Mouse (Mus musculus): ENCODE results near the gene Ska3.

The Ska3 gene

DNA sequence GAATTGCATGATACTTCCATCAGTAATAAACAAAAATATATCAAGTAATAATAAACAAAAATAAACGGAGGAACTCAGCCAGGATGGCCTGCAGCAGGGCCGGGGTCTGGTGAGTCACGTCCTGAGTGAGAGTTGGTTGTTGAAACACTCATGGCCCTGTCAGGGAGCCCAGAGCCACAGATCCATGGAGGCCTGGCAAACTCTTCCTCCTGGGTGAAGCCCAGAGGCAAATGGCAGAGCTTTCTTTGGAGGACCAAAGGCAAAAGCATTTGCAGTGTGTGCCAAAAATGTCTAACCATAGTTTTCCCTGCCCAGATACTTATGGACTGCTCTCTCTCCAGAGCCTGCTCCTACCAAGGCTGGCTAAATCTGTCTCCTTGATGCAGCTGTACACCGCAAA, 34.8 kb downstream of the Ska3 start:
- DNase-seq, result no peak

DNA sequence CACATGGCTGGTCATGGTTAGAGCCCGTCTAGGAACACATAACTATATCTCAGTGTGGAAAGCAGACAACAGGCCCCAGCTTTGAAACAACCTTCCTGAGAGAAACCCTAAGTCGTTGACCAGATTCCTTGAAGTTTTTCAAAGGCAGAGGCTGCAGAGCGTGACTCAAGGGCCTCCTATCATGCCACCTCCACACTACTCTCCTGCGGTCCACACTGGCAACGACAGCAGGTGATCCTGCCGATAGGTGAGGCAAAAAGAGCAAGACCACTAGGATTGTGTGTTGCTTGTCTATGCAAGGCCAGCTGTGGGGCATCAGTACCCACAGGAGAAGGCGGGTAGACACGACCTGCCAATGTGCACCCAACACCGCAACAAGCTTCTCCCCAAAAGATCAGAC, 36.2 kb downstream of the Ska3 start:
- DNase-seq, result no peak

DNA sequence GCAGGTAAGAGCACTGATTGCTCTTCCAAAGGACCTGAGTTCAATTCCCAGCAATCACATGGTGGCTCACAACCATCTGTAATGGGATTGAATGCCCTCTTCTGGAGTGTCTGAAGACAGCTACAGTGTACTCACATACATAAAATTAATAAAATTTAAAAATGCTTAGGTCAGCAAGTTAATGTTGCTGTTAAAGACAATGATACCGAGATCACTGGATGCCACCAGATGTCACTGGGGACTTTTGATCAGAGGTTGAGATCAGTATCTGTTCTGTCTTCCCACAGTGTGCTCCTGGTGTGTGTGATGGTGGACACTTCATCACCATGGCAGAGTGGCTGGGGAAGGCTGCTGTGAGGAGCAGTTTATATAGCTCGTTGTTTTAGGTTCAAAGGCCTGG, 36.7 kb downstream of the Ska3 start:
- DNase-seq, result no peak

DNA sequence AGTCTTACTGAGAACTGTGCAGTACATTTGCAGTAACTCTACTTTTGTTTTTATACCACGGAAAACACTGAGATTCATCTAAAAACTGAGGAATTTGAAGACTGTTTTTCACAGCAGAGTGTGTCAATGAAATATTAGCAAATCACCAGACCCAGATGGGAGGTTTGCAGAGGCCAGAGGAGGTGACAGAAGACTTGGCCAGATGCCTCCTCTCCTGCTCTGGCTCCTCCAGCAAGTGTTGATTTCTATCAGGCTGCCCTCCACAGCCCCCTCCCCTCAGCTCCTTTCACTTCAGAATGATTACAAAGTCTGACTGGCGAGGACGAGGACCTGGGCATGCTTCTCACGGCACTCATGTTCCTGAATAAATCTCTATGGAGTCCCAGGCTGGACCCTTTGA, 38.6 kb downstream of the Ska3 start:
- DNase-seq, result no peak

DNA sequence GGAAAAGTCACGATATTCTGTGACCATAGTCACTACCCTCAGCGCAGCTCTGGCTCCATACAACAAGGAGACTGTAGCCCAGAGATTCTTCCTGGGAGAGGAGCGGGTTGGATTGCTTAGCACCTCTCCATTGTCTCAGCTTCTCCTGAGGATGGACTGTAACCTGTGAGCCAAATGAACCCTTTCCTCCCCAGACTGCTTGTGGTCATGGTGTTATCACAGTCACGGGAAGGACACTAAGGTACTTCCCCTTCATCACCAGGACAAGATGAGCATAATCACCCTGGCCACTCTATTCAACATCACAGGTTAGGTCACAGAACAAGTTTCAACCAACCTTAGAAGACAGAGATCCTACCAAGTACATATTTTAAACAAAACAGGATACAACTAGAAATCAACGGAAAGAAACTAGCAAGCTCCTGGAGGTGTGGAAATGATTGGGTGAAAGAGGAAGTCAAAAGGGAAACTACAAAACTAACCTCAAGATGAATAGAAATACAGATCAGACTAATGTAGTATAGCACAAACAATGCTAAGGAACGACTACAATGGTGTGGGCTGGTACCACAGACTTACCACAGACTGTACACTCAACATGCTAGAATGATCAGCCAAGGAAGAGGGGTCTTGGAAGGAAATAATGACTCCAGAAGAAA, 53.7 kb downstream of the Ska3 start:
- DNase-seq, result no peak

DNA sequence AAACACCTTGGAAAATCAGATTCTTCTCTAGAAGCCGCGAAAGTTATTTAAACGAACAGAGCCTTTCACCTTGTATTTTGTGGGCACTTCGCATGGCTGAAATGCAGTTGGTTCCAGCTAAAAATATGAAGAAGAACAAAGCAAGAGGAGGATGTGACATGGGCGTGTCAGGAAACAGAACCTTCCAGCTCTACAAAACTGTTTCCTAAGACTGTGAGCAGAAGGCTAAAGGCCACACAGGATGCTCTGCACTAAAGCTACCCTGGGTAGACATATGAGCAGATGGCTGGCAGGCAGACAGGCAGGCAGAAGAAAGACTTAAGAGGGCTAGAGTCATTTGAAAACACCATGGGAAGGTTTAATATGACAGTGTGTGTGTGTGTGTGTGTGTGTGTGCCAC, 56.9 kb downstream of the Ska3 start:
- DNase-seq, result no peak

DNA sequence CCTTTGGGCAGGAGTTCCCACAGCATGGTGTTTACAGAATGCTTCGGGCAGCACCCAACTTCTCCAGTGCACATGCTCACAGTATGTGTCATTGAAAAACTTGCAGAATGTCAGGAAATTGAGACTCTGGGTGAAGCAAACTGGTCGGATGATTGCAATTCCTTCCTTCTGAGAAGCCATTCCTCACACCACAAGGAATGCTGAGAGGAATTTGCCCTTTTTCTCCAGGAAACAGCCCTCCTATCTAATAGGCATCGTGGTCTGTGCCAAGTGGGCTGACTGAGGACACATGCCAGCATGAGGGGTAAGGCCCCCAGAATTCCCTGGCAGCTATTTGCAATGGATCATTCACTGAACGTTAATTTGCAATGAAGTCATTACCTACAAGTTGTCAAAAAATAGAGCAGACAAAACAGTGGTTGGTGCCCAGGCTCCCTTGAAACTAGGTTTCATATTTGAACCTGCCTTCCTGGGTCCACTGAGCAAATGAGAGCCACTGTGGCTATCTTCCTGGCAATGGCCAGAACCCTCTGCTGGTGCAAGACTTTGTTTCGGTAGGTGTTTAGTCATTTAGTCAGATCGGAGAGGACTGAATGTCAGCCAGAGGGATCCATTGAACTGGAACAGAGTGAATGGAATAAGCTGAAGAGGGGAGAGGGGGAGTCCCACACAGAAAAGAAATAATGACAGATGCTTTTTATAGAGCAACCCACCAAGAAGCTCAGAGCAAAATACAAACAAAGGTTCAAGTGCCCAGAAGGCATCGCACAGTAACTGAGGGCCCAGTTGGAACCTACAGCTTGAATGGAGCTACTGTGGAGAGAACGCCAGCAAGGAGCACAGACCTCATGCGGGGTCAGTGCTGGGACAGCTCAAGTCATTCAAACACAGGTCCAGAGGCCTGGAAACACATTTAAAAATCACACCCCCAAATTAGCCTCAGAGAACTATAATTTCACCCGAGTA, 65.3 kb downstream of the Ska3 start:
- no peak for DNase-seq

DNA sequence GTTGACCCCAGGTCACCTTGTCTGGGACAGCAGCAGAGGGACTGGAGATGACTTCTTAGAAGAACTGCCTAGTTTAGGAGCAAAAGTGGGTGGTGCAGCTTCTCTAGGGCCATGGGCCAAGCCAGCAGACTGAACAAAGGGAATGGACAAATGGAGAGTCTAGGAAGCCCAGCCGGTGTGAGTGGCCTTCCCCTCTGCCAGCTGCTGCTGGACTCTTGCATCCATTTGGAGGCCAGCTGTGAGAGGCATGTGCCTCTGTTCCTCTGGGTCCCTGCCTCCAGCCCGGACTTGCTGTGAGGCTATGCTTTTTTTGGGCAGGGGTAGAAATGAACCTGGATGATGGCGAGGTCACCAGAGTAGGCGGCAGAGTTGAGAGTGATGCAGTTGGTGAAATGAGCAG, 67.7 kb downstream of the Ska3 start, which contains the start of gene Lats2:
Gene Lats2 (minus strand): TSS at position 152 of the 400 bp plus-strand sequence.
- DNase-seq, result no peak
